Mouse (Mus musculus) adrenal gland, adult 8-10 months (tissue): ENCODE measurements around the gene Olfr1115. TPM values are rescaled to one million over a fixed set of nuclear protein-coding genes. Genes with fewer than 3 reads are reported as not detected.
"Not testable (repeated sequence)": the region's sequence is repeated elsewhere in the genome, so short reads cannot be mapped to it uniquely, and the experiment has no call there.

Experiments used
- DNase-seq: peaks from one replicate; pipeline ENCODE4 v3.0.0; 2022
- microRNA-seq, 2 experiments: library from miRNA; unstranded; fragments of <30 nt; microRNA quantifications; one replicate each; pipeline ENCODE4 v1.2.0; 2022
- total RNA-seq, 4 experiments: library from RNA; stranded (reverse); gene quantifications; 2 replicates each; pipeline ENCODE4 v1.2.4; 2022

Gene Olfr1115
- total RNA-seq: not detected

- DNase-seq: no peak
Observed at GRCm38 (mm10) chr2:87247713-87248112, at the start of gene Olfr1115. Gene Olfr1115, plus strand, starts transcription at chr2:87248013.

- no peak for DNase-seq
Observed at GRCm38 (mm10) chr2:87208670-87209069, 39.1 kb upstream of the Olfr1115 start, which contains the start of gene Olfr1113. Gene Olfr1113, plus strand, starts transcription at chr2:87208970.

- DNase-seq: no peak
Observed at GRCm38 (mm10) chr2:87267234-87267633, 19.4 kb downstream of the Olfr1115 start, which contains the start of gene Olfr1116. Gene Olfr1116, plus strand, starts transcription at chr2:87267534.

GRCm38 (mm10) chr2:87293977-87294376 lies 46.2 kb downstream of the Olfr1115 start:
- DNase-seq: not testable (repeated sequence)

Small RNAs within 50 kb of the gene (microRNA-seq; reads per million reads assigned to microRNA genes)
- gene Gm27438: 0 reads per million in 2 experiments

Other genes starting within 250 kb of the Olfr1115 start
- gene Olfr1102, start 249.6 kb upstream of the Olfr1115 start, total RNA-seq: not detected
- not detected for gene Olfr1104, start 220.9 kb upstream of the Olfr1115 start, total RNA-seq
- gene Olfr1105, start 211.5 kb upstream of the Olfr1115 start, total RNA-seq: not detected
- not detected for gene Olfr1106, start 195.7 kb upstream of the Olfr1115 start, total RNA-seq
- gene Olfr1107, start 172.2 kb upstream of the Olfr1115 start, total RNA-seq: not detected
- not detected for gene Olfr1109, start 152.0 kb upstream of the Olfr1115 start, total RNA-seq
- not detected for gene Olfr259, start 133.4 kb upstream of the Olfr1115 start, total RNA-seq
- not detected for gene Olfr1110, start 107.7 kb upstream of the Olfr1115 start, total RNA-seq
- gene Olfr1111, start 95.4 kb upstream of the Olfr1115 start, total RNA-seq: not detected
- gene Olfr1112, start 60.2 kb upstream of the Olfr1115 start, total RNA-seq: not detected
- not detected for gene Olfr1113, start 39.0 kb upstream of the Olfr1115 start, total RNA-seq
- gene Olfr1116, start 19.5 kb downstream of the Olfr1115 start, total RNA-seq: not detected
- gene Olfr1118, start 59.6 kb downstream of the Olfr1115 start, total RNA-seq: not detected
- gene Olfr1120, start 106.8 kb downstream of the Olfr1115 start, total RNA-seq: not detected
- not detected for gene Olfr1121, start 121.9 kb downstream of the Olfr1115 start, total RNA-seq
- gene Olfr1122, start 137.8 kb downstream of the Olfr1115 start, total RNA-seq: under 1 TPM in 1 of 4 experiments, not detected in 3; 0.12 TPM
- not detected for gene Olfr1123, start 168.6 kb downstream of the Olfr1115 start, total RNA-seq
- gene Olfr1124, start 182.3 kb downstream of the Olfr1115 start, total RNA-seq: not detected
- gene Olfr1126, start 205.9 kb downstream of the Olfr1115 start, total RNA-seq: not detected
- not detected for gene Pramel7, start 249.1 kb downstream of the Olfr1115 start, total RNA-seq